Mouse (Mus musculus) intestine, embryonic 16.5 days (tissue): ENCODE data around the gene Kif26b. TPM values are rescaled to one million over a fixed set of nuclear protein-coding genes. Genes with fewer than 3 reads are reported as not detected.

Experiments
- ATAC-seq: fragments of 200-750 bp; cut with Nextera tagmentation; 2 replicates; pipeline ENCODE4 v1.8.0; 2017; ENCODE audit warnings: moderate TSS enrichment, moderate library complexity
- H3K27ac ChIP-seq: fragments of 300-500 bp; sonication (generic); 2 replicates; pipeline ENCODE4 v1.5.1; 2014; ENCODE audit warnings: mild to moderate bottlenecking, low read length
- H3K27me3 ChIP-seq: fragments of 300-500 bp; sonication (generic); replicated peaks from 2 replicates; pipeline ENCODE4 v1.6.1; 2014; ENCODE audit warnings: low read length, control low read depth, mixed read lengths; ENCODE audit not compliant: control insufficient read depth, insufficient read depth
- H3K36me3 ChIP-seq: fragments of 300-500 bp; sonication (generic); 2 replicates; pipeline ENCODE4 v1.6.1; 2014; ENCODE audit warnings: low read length, control low read depth; ENCODE audit not compliant: control insufficient read depth, insufficient read depth
- H3K4me1 ChIP-seq: fragments of 300-500 bp; sonication (generic); 2 replicates; pipeline ENCODE4 v1.6.1; 2014; ENCODE audit warnings: low read length, control low read depth, mixed read lengths; ENCODE audit not compliant: control insufficient read depth, insufficient read depth
- H3K4me2 ChIP-seq: fragments of 300-500 bp; sonication (generic); 2 replicates; pipeline ENCODE4 v1.6.1; 2014; ENCODE audit warnings: low read depth, low read length, control low read depth
- H3K4me3 ChIP-seq: fragments of 300-500 bp; sonication (generic); 2 replicates; pipeline ENCODE4 v1.5.1; 2014; ENCODE audit warnings: mild to moderate bottlenecking, low read length
- H3K9ac ChIP-seq: fragments of 300-500 bp; sonication (generic); 2 replicates; pipeline ENCODE4 v1.6.1; 2014; ENCODE audit warnings: low read depth, low read length
- H3K9me3 ChIP-seq: fragments of 300-500 bp; sonication (generic); 2 replicates; pipeline ENCODE4 v1.6.1; 2016; ENCODE audit warnings: low read length, control low read depth; ENCODE audit not compliant: control insufficient read depth
- WGBS: fragments of 180-500 bp; shearing (Covaris S2); extraction: QIAGEN DNeasy Blood & Tissue Kit; methylation state at CpG from one replicate; pipeline ENCODE4 v1.1.7; 2014; 5-methylcytosine and 5-hydroxymethylcytosine counted together
- polyA plus RNA-seq: library from polyadenylated mRNA; unstranded; fragments of >200 nt; fragmentation: Nextera tagmentation; extraction: Ambion mirVana; gene quantifications from 2 replicates; pipeline ENCODE4 v1.2.1, GENCODE M21; 2015

Kif26b gene
- polyA plus RNA-seq, 1 experiment from 2014 or later = 1.5 TPM

- Histone ChIP-seq H3K4me2 (no peak overlapping the region), H3K27me3 (no peaks in the 10 kb centered on the region), H3K36me3 (no peaks in the 10 kb centered on the region), H3K9me3 (peaks cover 4% of the 10 kb centered on the region; the same call in 1 of the 2 replicates), H3K4me1 (peaks cover 7% of the 10 kb centered on the region; the same call in 1 of the 2 replicates), H3K27ac (no peak overlapping the region), H3K9ac (no peak overlapping the region), H3K4me3 (no peak overlapping the region)
- WGBS = 86% methylated on average over 4 of the region's 4 CpGs
- no peak for ATAC-seq
Observed at GRCm38 (mm10) chr1:178573406-178574032, 44.6 kb downstream of the Kif26b start.

DNA sequence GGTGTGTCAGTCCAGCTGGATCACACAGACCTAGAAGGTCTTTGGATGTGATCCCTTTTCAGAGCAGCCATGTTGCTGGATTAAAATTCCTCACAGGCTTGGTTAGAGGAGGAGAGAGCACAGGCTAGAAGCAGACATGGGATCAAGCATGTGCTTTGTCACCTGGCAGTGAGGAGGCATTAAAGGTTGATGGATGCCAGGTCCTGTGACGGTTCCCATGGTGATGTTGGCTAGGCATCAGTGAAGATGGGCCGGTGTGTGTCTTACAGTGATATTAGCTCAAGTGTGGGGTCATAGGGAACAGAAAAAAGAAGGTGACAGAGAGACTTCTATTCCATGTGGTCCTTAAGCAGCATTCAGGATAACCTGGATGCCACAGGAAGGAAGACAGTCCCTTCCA, 46.8 kb downstream of the Kif26b start:
- no peak for ATAC-seq
- 81% methylated on average over 2 of the region's 2 CpGs for WGBS
- Histone ChIP-seq H3K27ac (no peak overlapping the region), H3K9me3 (peaks cover 4% of the 10 kb centered on the region; the same call in 1 of the 2 replicates), H3K36me3 (no peaks in the 10 kb centered on the region), H3K4me3 (no peak overlapping the region), H3K4me2 (no peak overlapping the region), H3K9ac (no peak overlapping the region), H3K4me1 (no peaks in the 10 kb centered on the region), H3K27me3 (no peaks in the 10 kb centered on the region)

GRCm38 (mm10) chr1:178576926-178577325, 48.0 kb downstream of the Kif26b start:
- H3K27me3 ChIP-seq = no peaks in the 10 kb centered on the region
- no peaks in the 10 kb centered on the region for H3K36me3 ChIP-seq
- H3K9me3 ChIP-seq = peaks cover 4% of the 10 kb centered on the region; the same call in 1 of the 2 replicates
- no peak overlapping the region for H3K9ac ChIP-seq
- no peak overlapping the region for H3K4me3 ChIP-seq
- 68% methylated on average over 3 of the region's 3 CpGs for WGBS
- ATAC-seq = no peak
- no peak overlapping the region for H3K27ac ChIP-seq
- H3K4me2 ChIP-seq = no peak overlapping the region
- no peaks in the 10 kb centered on the region for H3K4me1 ChIP-seq

DNA sequence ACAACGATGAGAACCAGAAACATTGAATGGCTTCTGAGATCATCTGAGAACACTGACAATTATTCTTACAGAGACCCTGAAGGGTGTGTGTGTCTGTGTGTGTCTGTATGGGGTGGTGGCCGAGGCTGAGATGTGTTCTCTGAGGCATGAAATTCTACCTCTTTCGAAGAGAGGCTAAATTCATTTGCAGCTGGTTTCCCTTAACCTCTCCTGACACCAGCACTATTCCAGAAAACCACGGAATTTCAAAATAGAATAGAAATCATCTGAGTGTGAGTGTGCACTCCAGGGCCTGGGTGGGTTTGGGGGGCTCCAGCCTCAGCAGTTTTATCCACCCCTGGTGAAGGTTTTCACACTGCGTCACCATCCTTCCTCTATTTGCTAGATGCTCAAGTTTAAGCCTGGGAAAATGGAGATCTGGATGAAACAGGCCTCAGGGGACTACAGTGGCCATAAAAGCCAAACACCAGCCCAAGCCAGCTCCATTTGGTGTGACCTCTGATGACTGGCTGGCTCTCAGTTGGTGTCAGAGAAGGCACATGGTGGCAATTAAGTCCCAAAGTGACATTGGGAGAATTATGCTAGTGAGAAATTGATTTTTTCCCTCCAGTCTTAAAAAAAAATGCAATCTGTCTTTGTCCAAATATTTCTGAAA, 56.6 kb downstream of the Kif26b start:
- WGBS = 67% methylated on average over 5 of the region's 5 CpGs
- Histone ChIP-seq H3K9ac (no peak overlapping the region), H3K4me2 (no peak overlapping the region), H3K36me3 (no peaks in the 10 kb centered on the region), H3K4me3 (no peak overlapping the region), H3K9me3 (no peaks in the 10 kb centered on the region), H3K4me1 (0 out of 2 replicates have a peak, but pooled peaks cover 4% of the 10 kb centered on the region), H3K27me3 (no peaks in the 10 kb centered on the region), H3K27ac (no peak overlapping the region)
- no peak for ATAC-seq

DNA sequence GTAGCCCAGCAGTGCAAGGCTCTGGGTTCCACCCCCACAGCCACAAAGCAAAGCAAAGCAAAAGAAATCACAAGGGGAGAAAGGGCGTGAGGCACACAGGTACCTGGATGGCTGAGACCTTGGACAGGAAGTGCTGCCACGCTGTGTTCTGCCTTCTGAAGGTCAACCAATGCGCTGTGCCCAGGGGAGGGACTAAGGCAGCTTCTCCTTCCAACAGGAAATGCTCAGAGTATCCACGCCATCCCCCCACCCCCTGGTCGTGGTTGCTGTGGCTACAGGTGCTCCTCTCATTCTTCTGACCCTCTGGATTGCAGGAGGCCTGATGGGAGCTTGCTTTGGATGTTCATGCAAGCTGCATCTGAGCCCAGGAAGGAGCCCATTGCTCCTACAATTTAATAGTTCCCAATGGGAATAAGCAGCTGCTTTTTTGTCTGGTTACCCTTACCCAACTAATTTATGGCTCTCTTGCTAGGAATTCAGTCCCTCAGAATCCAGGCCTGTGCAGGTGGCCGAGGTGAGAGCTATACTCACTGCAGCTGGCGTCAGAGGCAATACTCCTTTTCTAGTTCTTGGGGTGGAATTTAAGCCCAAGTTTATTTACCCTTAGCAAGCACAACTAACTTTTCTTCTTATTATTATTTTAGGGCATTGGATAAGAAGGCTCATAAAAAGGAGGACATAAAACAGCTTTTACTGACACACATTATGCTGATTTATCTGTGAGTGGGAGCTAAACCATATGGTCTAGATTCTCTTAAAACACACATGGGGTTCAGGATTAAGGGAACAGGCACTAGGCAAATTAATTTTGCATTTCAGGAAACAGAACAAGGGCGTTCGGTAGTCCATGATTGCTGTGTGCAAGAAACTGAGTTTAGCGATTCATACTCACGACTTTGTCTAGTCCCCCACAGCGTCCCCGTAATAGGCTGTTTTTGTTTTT, 61.6 kb downstream of the Kif26b start:
- 61% methylated on average over 13 of the region's 13 CpGs for WGBS
- no peak overlapping the region for H3K27ac ChIP-seq

GRCm38 (mm10) chr1:178597113-178597512, 68.2 kb downstream of the Kif26b start:
- no peak overlapping the region for H3K4me2 ChIP-seq
- 0 out of 2 replicates have a peak, but pooled peaks cover 5% of the 10 kb centered on the region for H3K4me1 ChIP-seq
- H3K36me3 ChIP-seq = no peaks in the 10 kb centered on the region
- H3K27me3 ChIP-seq = 0 out of 2 replicates have a peak, but pooled peaks cover 3% of the 10 kb centered on the region
- ATAC-seq = no peak
- WGBS = 94% methylated on average over 3 of the region's 3 CpGs
- H3K27ac ChIP-seq = no peak overlapping the region
- no peak overlapping the region for H3K4me3 ChIP-seq
- H3K9ac ChIP-seq = no peak overlapping the region
- H3K9me3 ChIP-seq = no peaks in the 10 kb centered on the region

More for the DNA sequence above, 61.6 kb downstream of the Kif26b start:
- H3K4me3 ChIP-seq = no peak overlapping the region
- H3K4me1 ChIP-seq = 0 out of 2 replicates have a peak, but pooled peaks cover 5% of the 10 kb centered on the region
- no peak overlapping the region for H3K9ac ChIP-seq
- no peak overlapping the region for H3K4me2 ChIP-seq
- H3K27me3 ChIP-seq = no peaks in the 10 kb centered on the region
- no peaks in the 10 kb centered on the region for H3K9me3 ChIP-seq
- peak; percentile 81; the same call in 1 of the 2 replicates for ATAC-seq
- H3K36me3 ChIP-seq = no peaks in the 10 kb centered on the region

- Histone ChIP-seq H3K4me1 (0 out of 2 replicates have a peak, but pooled peaks cover 5% of the 10 kb centered on the region), H3K4me2 (no peak overlapping the region), H3K36me3 (no peaks in the 10 kb centered on the region), H3K9me3 (no peaks in the 10 kb centered on the region), H3K9ac (no peak overlapping the region), H3K27ac (no peak overlapping the region), H3K27me3 (0 out of 2 replicates have a peak, but pooled peaks cover 3% of the 10 kb centered on the region), H3K4me3 (no peak overlapping the region)
- 63% methylated on average over 6 of the region's 6 CpGs for WGBS
- no peak for ATAC-seq
Observed at GRCm38 (mm10) chr1:178597757-178598156, 68.8 kb downstream of the Kif26b start.

DNA sequence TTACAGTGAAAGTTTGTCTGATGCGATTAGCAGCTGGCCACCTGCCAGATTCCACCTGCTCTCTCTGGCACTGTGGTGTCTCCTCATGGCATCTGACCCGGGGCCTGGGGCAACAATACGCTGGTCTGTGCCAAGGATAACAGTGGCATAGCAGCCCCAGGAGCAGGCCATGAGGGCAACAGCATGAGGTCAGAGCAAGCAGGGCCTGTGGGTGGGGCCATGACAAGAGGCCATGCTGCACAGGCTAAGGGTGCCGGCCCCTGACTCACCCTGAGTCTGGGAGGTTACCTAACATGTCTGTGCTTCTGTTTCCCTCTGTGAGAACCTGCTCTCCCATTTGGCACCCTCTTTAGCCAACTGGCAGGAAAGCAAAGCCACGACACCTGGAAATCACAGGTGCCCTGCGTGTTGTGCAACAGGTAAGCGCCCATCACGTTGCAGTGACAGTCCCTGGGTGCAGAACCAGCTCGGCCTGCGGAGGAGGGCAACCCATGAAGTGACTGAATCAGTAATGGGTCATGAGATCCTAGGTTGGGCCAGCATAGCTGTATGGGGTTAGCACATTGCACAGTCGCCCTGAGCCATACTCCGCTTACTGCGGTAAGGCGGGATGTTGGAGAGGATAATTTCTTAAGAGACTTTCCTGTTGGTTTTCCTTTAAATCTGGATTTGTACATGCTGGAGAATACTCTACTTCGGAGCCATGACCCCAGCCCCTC, 72.1 kb downstream of the Kif26b start:
- whole genome bisulfite sequencing = 77% methylated on average over 15 of the region's 15 CpGs
- peak; percentile 76 for ATAC-seq
- Histone ChIP-seq H3K27ac (no peak overlapping the region), H3K27me3 (0 out of 2 replicates have a peak, but pooled peaks cover 3% of the 10 kb centered on the region), H3K4me1 (0 out of 2 replicates have a peak, but pooled peaks cover 5% of the 10 kb centered on the region), H3K9me3 (no peaks in the 10 kb centered on the region), H3K4me2 (no peak overlapping the region), H3K4me3 (no peak overlapping the region), H3K9ac (no peak overlapping the region), H3K36me3 (no peaks in the 10 kb centered on the region)
